9 mouse cellular contexts compared by ENCODE assay signal in the genomic region with DNA sequence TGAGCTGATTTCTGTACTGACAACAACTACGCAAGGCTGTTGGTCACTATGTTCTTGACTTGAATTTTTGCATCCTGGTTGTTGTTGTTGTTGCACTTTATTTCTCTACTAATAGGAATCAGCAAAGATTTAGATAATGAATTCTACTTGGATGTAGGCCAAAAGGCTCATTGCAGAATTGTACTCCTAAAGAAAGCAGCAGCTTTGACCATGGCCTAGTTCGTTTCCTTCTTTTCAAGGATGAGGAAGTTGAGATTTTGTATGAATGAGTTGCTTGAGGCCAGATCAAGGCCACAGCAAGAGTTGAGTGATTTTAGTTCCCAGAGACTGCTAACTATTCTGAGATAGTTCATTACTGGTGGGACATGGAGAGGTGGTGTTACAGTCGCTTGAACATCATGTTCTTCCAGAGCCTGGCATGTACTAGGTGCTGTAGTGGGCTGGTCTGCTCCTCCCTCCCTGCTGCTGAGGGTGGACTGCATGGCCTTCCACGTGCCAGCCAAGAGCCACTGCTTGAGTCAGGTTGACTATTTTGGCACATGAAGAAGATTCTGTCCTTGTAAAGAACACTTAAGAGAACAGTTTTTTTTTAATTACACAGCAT. TPM values are rescaled to one million over a fixed set of nuclear protein-coding genes. Genes with fewer than 3 reads are reported as not detected.
DNase-seq lines count a peak whose midpoint lies in the region; ATAC-seq lines count a peak whose summit lies in the region.
"Had no signal": no experiment of that assay in that cellular context is flagged by ENCODE, and none has a peak within 500 bp of the region (broad histone marks: within the 10 kb centered on the region; RNA-seq: fewer than 3 reads in every experiment).

No protein-coding gene starts in this region.

- H3K4me2 ChIP-seq in midbrain, embryonic 13.5 days (replicated peaks), result peak overlapping the region; percentile 75
- no peak overlapping the region for H3K4me2 ChIP-seq in midbrain, embryonic 11.5 days
- H3K4me2 ChIP-seq in embryonic facial prominence, embryonic 13.5 days, result peak overlapping the region; percentile 17; the same call in 1 of the 2 replicates
- peak overlapping the region; percentile 83; the same call in 1 of the 2 replicates for H3K4me2 ChIP-seq in liver, embryonic 15.5 days
- peak overlapping the region; percentile 11; the same call in 1 of the 2 replicates for H3K4me2 ChIP-seq in stomach, embryonic 15.5 days

- ATAC-seq in midbrain, embryonic 13.5 days, result no peak
- no peak for ATAC-seq in midbrain, embryonic 11.5 days (ENCODE audit: low FRiP score)
- ATAC-seq in embryonic facial prominence, embryonic 13.5 days (ENCODE audit: insufficient number of reproducible peaks, insufficient read depth, low FRiP score, low TSS enrichment, low read depth), result no peak
- no peak for ATAC-seq in liver, embryonic 15.5 days (ENCODE audit: insufficient read depth)
- ATAC-seq in stomach, embryonic 15.5 days (ENCODE audit: insufficient read depth, low FRiP score, low read depth), result no peak

- H3K9ac ChIP-seq in midbrain, embryonic 13.5 days (replicated peaks), result no peak overlapping the region
- no peak overlapping the region for H3K9ac ChIP-seq in midbrain, embryonic 11.5 days (ENCODE audit: low read length)
- H3K9ac ChIP-seq in embryonic facial prominence, embryonic 13.5 days, result no peak overlapping the region
- H3K9ac ChIP-seq in liver, embryonic 15.5 days, result no peak overlapping the region
- H3K9ac ChIP-seq in stomach, embryonic 15.5 days, result no peak overlapping the region

- H3K4me3 ChIP-seq in midbrain, embryonic 13.5 days (replicated peaks), result peak overlapping the region; percentile 6; the same call in 1 of the 2 replicates
- no peak overlapping the region for H3K4me3 ChIP-seq in midbrain, embryonic 11.5 days (ENCODE audit: low read depth, low read length)
- H3K4me3 ChIP-seq in embryonic facial prominence, embryonic 13.5 days, result no peak overlapping the region
- no peak overlapping the region for H3K4me3 ChIP-seq in liver, embryonic 15.5 days (replicated peaks)
- no peak overlapping the region for H3K4me3 ChIP-seq in stomach, embryonic 15.5 days (replicated peaks)

- H3K27me3 ChIP-seq in midbrain, embryonic 13.5 days, result no peaks in the 10 kb centered on the region
- H3K27me3 ChIP-seq in midbrain, embryonic 11.5 days (ENCODE audit: control insufficient read depth, insufficient read depth, low read length), result no peaks in the 10 kb centered on the region
- H3K27me3 ChIP-seq in embryonic facial prominence, embryonic 13.5 days, result no peaks in the 10 kb centered on the region
- H3K27me3 ChIP-seq in liver, embryonic 15.5 days, result no peaks in the 10 kb centered on the region
- no peaks in the 10 kb centered on the region for H3K27me3 ChIP-seq in stomach, embryonic 15.5 days (replicated peaks)

- no peak overlapping the region for H3K27ac ChIP-seq in midbrain, embryonic 13.5 days
- H3K27ac ChIP-seq in midbrain, embryonic 11.5 days (ENCODE audit: low read depth, low read length), result no peak overlapping the region
- H3K27ac ChIP-seq in embryonic facial prominence, embryonic 13.5 days, result no peak overlapping the region
- H3K27ac ChIP-seq in liver, embryonic 15.5 days (replicated peaks), result no peak overlapping the region
- H3K27ac ChIP-seq in stomach, embryonic 15.5 days, result no peak overlapping the region

- no peak for DNase-seq in midbrain, embryonic 11.5 days (ENCODE audit: low spot score, missing footprints)
- peak; percentile 37 for DNase-seq in heart, postnatal 4 days
- no peak for DNase-seq in cerebellum, adult 18-20 months
- no peak for DNase-seq in layer of hippocampus, adult 8-10 months (ENCODE audit: low spot score in 2 of 2)

- WGBS in midbrain, embryonic 13.5 days, result 85% methylated on average over 4 of the region's 4 CpGs
- 97% methylated on average over 4 of the region's 4 CpGs for WGBS in midbrain, embryonic 11.5 days
- WGBS in embryonic facial prominence, embryonic 13.5 days, result 85% methylated on average over 4 of the region's 4 CpGs
- WGBS in liver, embryonic 15.5 days (ENCODE audit: insufficient replicate concordance), result 65% methylated on average over 4 of the region's 4 CpGs
- 70% methylated on average over 4 of the region's 4 CpGs for WGBS in stomach, embryonic 15.5 days

- H3K4me1 ChIP-seq in midbrain, embryonic 13.5 days (replicated peaks), result peaks cover 36% of the 10 kb centered on the region
- H3K4me1 ChIP-seq in midbrain, embryonic 11.5 days (ENCODE audit: control insufficient read depth, insufficient read depth, low read length), result peaks cover 16% of the 10 kb centered on the region; the same call in 1 of the 2 replicates
- peaks cover 19% of the 10 kb centered on the region for H3K4me1 ChIP-seq in embryonic facial prominence, embryonic 13.5 days
- H3K4me1 ChIP-seq in liver, embryonic 15.5 days (replicated peaks), result peaks cover 36% of the 10 kb centered on the region
- H3K4me1 ChIP-seq in stomach, embryonic 15.5 days, result peaks cover 16% of the 10 kb centered on the region

- no peaks in the 10 kb centered on the region; the same call in 1 of the 2 replicates for H3K36me3 ChIP-seq in midbrain, embryonic 13.5 days
- H3K36me3 ChIP-seq in midbrain, embryonic 11.5 days (ENCODE audit: control insufficient read depth, insufficient read depth, low read length), result no peaks in the 10 kb centered on the region
- H3K36me3 ChIP-seq in embryonic facial prominence, embryonic 13.5 days, result no peaks in the 10 kb centered on the region
- H3K36me3 ChIP-seq in liver, embryonic 15.5 days (replicated peaks), result no peaks in the 10 kb centered on the region
- H3K36me3 ChIP-seq in stomach, embryonic 15.5 days, result 0 out of 2 replicates have a peak, but pooled peaks cover 2% of the 10 kb centered on the region

- no peaks in the 10 kb centered on the region for H3K9me3 ChIP-seq in midbrain, embryonic 13.5 days
- no peaks in the 10 kb centered on the region for H3K9me3 ChIP-seq in midbrain, embryonic 11.5 days (ENCODE audit: control insufficient read depth, low read length)
- H3K9me3 ChIP-seq in embryonic facial prominence, embryonic 13.5 days, result no peaks in the 10 kb centered on the region
- no peaks in the 10 kb centered on the region for H3K9me3 ChIP-seq in liver, embryonic 15.5 days (replicated peaks)
- no peaks in the 10 kb centered on the region for H3K9me3 ChIP-seq in stomach, embryonic 15.5 days

RNA-seq across cellular contexts. Expression of a gene that starts 3.0 kb away (rescaled TPM):
- polyA plus RNA-seq in midbrain, embryonic 13.5 days (2015; fragmentation: Nextera tagmentation; extraction: Ambion mirVana), result 41.3 and 43.1 TPM in 2 replicates
- 49.8 and 53.1 TPM in 2 replicates for polyA plus RNA-seq in midbrain, embryonic 11.5 days (2014; fragmentation: Nextera tagmentation; extraction: Ambion mirVana)
- polyA plus RNA-seq in embryonic facial prominence, embryonic 13.5 days (2015; fragmentation: Nextera tagmentation; extraction: Ambion mirVana), result 63.6 and 63.7 TPM in 2 replicates
- total RNA-seq in heart, postnatal 4 days (2021), result 10 to 100 TPM; 89.6 to 90.1 TPM
- polyA plus RNA-seq in liver, embryonic 15.5 days (2015; fragmentation: Nextera tagmentation; extraction: Ambion mirVana), result 12.0 TPM in 2 replicates
- 50.1 and 54.3 TPM in 2 replicates for polyA plus RNA-seq in stomach, embryonic 15.5 days (2015; fragmentation: Nextera tagmentation; extraction: Ambion mirVana)
- 10 to 100 TPM; 91.9 to 98.2 (median 96.2) TPM for total RNA-seq in layer of hippocampus, adult 8-10 months (2022)

RNA-seq across cellular contexts. Expression of a gene that starts 10.3 kb away (rescaled TPM):
- polyA plus RNA-seq in midbrain, embryonic 13.5 days (2015; fragmentation: Nextera tagmentation; extraction: Ambion mirVana), result 0.19 and 0.24 TPM in 2 replicates
- 0.12 and 0.15 TPM in 2 replicates for polyA plus RNA-seq in midbrain, embryonic 11.5 days (2014; fragmentation: Nextera tagmentation; extraction: Ambion mirVana)
- polyA plus RNA-seq in embryonic facial prominence, embryonic 13.5 days (2015; fragmentation: Nextera tagmentation; extraction: Ambion mirVana), result 0.23 and 0.25 TPM in 2 replicates
- under 1 TPM; 0.47 to 0.79 TPM for total RNA-seq in heart, postnatal 4 days (2021)
- 0.09 TPM in 1 of 2 replicates, not detected in the other for polyA plus RNA-seq in liver, embryonic 15.5 days (2015; fragmentation: Nextera tagmentation; extraction: Ambion mirVana)
- polyA plus RNA-seq in stomach, embryonic 15.5 days (2015; fragmentation: Nextera tagmentation; extraction: Ambion mirVana), result 0.93 and 1.1 TPM in 2 replicates
- total RNA-seq in layer of hippocampus, adult 8-10 months (2022), result not detected
- total RNA-seq: gastrocnemius, adult 8-10 months had no signal

RNA-seq across cellular contexts. Expression of a gene that starts 45.1 kb away (rescaled TPM):
- polyA plus RNA-seq in midbrain, embryonic 13.5 days (2015; fragmentation: Nextera tagmentation; extraction: Ambion mirVana), result 8.2 and 9.4 TPM in 2 replicates
- 3.4 and 4.2 TPM in 2 replicates for polyA plus RNA-seq in midbrain, embryonic 11.5 days (2014; fragmentation: Nextera tagmentation; extraction: Ambion mirVana)
- 0.37 and 0.58 TPM in 2 replicates for polyA plus RNA-seq in embryonic facial prominence, embryonic 13.5 days (2015; fragmentation: Nextera tagmentation; extraction: Ambion mirVana)
- total RNA-seq in heart, postnatal 4 days (2021), result under 1 TPM; 0.45 to 0.47 TPM
- 0.02 TPM in 1 of 2 replicates, not detected in the other for polyA plus RNA-seq in liver, embryonic 15.5 days (2015; fragmentation: Nextera tagmentation; extraction: Ambion mirVana)
- 0.18 and 0.22 TPM in 2 replicates for polyA plus RNA-seq in stomach, embryonic 15.5 days (2015; fragmentation: Nextera tagmentation; extraction: Ambion mirVana)
- 1 to 10 TPM in 1 of 4 experiments, under 1 TPM in 3; 0.50 to 1.4 (median 0.74) TPM for total RNA-seq in layer of hippocampus, adult 8-10 months (2022)
- total RNA-seq: gastrocnemius, adult 8-10 months had no signal
